Mouse (Mus musculus) kidney, adult 18-20 months (tissue): ENCODE results near the gene Prss46.

ENCODE experiments used
- DNase-seq: peaks from one replicate; pipeline ENCODE4 v3.0.0; 2021

Prss46 gene

DNA sequence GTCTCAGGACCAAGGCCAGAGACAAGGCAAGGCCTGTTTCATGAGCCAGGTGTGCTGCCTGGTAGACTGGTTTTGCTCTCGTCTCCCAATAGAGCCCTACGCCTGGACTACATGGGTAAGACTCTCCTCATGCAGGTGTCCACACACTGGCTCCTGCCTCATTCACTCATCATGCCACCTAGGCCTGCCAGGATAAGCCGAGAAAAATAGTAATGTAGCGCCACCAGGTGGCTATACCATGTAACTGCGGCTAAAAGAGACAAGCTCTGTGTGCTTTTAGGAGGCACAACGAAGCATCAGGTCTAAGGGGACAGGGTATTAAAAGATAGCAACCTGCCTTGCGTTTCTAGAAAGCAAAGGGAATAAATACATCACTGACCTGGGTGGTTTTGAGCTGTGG, 26.7 kb downstream of the Prss46 start:
- DNase-seq: peak; percentile 66

DNA sequence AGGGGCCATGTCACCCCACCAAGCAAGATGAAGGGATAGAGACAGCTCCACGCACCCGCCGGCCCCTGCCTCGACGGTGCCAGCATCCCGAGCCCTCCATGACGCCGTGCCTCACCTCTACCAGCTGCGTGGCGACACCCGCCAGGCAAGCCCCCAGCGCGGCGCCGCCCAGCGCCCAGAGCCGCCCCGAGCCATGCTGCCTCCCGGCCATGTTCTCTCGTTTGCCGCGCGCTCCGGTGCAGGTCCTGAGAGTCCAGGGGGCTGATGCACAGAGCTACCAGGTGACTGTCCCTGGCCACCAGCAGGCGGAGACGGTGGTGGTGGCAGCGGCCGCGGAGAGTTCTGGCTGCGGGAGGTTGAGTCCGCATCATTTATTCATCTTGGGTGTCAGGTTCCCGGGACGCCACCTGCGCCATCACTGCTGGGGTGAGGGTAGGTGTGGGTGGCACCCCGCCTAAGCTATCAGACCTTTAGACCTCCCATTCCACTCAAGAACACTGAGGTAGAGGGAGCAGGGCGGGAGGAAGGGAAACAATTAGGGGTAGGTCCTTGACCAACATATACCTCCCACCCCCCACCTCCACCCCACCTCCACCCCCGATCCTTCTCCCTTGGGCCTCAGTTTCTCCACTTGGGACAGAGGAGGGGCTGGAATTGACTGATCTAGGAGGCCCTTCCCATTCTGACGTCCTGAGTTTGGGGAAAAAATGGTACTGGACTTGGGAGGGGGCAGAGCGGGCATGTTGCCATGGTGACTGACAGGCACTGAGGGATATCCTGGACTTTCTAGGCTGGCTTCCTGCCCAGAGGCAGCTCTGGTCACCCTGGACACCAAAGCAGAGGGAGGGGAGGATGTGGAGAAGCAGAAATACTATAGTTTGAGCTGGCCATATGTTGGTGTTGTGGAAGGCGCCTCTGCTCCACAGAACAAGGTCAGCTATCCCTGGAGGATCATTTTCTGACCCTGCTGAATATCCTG, 29.7 kb downstream of the Prss46 start:
- DNase-seq: peak; percentile 43

DNA sequence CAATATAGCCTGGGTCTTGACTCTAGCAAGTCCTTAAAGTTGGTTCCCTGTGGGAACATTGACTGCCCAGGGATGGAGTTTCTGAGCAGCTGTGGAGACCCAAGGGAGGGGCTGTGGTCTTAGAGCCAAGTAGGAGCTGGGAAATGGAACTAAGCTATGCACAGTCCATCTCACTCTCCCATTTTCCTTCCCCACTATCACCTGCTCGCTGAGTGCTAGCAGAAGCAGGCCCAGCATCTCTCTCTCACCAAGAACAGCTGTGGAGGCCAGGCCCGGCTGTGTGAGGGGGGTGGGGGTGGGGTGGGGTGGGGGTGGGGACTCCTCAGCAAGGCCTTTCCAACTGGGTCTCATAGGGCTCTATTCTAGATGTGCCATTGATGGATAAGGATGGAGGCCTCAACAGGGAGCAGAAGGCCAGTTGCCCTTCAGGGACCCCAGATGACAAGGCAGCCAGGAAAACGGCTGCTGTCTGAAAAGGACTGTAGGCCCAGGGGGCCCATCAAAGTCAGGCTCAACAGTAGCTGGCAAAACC, 30.4 kb downstream of the Prss46 start:
- DNase-seq: no peak

DNA sequence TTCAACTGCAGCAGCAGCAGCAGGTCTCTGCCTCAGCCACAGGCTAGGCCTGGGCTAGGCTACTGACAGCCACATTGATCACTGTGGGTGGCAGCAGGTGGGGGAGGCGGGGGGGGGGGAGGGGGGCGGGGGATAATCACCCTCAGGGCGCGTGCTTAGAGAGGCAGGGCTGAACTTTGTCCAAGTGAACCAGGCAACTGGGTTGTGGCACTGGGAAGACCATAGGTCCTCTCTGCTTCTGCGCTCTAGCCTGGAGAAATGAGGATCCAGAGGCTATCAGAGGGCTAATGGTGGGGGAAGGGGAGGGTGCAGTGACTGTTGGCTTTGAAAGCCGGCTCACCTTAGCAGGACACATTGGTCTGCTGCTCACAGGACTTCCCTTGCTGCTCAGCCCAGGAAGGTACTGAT, 31.0 kb downstream of the Prss46 start:
- DNase-seq: peak; percentile 56

DNA sequence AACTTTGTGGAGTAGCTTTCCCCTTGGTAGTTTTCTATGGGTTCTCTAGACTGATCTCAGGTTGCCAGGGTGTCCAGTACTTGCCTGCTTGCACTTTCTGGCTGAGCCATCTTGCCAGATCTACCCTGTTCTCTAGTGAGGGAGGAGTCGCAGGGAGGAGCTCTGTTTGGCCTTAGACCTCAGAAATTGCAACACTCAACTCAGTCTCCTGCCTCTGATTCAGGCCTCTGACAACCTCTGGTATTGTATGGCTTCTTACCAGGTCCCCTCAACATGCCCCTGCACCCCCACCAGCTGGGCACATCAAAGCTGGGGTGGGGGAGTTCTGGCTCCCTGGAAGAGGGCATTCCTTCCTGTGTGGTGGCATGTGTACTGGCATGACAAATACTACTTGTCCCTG, 33.0 kb downstream of the Prss46 start:
- no peak for DNase-seq

DNA sequence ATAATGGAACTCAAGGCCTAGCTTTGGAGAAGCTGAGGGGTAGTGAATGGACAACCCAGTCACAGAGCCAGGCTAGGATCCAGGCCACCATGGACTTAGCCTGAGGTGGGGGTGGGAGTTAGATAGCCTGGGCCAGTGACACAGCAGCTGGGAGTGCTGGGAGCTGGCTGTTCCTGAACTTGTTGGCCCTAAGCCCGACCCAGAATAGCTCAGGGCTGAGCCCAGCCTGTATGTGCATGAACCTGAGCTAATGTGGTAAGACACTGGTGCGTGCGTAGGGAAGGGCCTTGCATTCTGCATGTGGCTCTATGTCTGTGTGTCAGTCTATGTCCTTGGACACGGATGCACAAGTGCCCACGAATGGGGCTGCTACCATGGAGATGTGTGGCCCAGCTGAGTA, 33.6 kb downstream of the Prss46 start:
- peak; percentile 74 for DNase-seq

DNA sequence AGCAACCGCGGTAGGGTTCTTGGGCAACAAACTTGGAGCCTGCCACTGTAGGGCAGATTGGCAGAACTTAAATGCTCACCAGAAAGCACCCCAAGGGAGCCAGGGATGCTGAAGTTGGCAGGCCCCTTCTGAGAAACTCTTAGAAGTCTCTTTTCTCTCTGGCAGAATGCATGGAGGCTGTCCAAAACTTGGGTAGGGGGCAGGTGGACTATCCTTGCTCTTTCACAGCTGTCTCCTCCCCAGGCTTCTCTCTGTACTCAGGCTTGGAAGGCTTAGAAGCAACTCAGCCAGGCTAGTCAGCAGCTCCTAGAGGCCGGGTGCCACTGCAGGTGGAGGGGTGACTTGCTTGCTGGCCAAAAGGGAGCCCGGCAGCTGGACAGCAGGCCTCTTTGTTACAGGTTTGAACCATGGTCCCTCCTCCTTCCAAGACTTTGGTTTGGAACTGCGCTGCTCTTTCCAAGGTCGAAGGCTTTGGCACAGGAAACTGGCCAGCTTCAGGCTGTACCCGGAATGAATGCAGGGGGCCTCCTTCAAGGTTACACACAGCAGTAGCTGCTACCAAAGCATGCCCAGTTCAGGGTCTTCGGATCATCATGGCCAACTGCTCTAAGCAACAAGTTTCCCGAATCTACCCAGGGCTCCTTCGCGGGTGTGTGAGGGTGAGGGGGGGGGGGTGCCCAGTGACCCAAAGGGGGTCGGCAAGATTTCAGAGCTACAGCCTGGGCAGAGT, 35.0 kb downstream of the Prss46 start, which contains the start of gene Als2cl:
Gene Als2cl (plus strand): TSS at position 680 of the 730 bp plus-strand sequence.
- DNase-seq: peak; percentile 76

DNA sequence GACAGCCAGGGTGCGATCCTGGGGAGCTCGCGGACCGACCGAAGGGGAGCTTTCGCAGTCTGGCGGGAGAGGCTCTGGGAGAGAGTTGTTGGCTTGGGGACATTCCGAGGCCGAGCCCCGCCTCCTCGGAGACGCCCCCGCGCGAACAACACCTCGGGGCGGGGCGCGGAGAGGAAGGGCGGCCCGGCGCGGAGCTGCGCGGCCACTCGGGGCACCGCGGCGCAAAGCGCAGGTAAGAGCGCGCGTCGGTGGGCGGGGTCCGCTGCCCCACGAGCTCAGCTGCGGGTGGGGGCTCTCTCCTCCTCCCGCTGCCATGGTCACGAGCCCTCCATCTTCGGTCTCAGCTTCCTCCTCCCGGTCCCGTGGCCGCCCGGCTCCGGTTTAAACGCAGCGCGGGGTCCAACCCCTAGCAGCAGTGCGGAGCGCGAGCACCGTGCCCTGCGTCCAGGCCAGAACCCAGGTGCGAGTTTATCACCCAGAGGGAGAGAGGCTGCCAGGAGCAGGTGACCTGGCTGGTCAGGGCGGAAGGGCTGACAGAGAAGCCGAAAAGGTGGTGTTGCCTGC, 35.8 kb downstream of the Prss46 start, which contains the start of gene Tmie:
Gene Tmie (minus strand): TSS at position 116 of the 564 bp plus-strand sequence.
- peak; percentile 92 for DNase-seq

DNA sequence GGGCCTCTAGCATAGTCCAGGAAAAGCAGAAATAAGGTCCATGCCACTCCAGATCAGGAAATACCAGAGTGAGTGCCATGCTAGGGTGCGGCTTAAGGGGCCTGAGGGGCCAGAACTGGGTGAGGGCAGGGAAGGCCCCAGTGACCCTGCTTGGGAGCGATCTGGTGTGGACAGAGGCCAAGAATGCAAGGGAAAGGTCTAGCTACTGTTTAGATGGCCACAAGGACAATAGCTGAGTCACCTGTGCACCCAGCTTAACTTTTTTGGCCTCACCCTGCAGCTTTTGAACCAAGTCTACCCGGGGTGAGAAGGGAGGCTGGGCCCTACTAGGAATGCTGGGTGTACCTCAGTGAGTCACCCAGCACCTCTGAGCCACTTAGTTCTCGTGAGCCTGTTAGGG, 36.5 kb downstream of the Prss46 start:
- DNase-seq: peak; percentile 55

DNA sequence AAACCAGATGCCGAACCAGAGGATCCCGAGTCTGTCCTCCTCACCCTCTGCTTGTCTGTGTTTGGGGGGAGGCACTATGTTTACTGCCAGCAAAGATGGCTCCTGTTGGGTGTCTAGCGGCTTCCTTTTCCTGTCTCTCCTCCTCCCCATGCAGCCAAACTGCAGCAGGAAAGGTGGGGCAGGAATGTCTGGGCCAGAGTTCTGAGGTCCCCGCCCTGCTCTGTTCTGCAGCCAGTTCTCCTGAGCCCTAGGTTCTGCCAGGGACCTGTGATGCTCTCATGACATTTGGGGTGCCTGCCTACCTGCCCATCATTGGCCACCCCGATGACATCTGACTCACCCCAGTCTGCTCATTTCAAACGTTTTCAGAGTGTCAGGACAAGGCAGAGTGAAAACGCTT, 37.6 kb downstream of the Prss46 start:
- peak; percentile 50 for DNase-seq

DNA sequence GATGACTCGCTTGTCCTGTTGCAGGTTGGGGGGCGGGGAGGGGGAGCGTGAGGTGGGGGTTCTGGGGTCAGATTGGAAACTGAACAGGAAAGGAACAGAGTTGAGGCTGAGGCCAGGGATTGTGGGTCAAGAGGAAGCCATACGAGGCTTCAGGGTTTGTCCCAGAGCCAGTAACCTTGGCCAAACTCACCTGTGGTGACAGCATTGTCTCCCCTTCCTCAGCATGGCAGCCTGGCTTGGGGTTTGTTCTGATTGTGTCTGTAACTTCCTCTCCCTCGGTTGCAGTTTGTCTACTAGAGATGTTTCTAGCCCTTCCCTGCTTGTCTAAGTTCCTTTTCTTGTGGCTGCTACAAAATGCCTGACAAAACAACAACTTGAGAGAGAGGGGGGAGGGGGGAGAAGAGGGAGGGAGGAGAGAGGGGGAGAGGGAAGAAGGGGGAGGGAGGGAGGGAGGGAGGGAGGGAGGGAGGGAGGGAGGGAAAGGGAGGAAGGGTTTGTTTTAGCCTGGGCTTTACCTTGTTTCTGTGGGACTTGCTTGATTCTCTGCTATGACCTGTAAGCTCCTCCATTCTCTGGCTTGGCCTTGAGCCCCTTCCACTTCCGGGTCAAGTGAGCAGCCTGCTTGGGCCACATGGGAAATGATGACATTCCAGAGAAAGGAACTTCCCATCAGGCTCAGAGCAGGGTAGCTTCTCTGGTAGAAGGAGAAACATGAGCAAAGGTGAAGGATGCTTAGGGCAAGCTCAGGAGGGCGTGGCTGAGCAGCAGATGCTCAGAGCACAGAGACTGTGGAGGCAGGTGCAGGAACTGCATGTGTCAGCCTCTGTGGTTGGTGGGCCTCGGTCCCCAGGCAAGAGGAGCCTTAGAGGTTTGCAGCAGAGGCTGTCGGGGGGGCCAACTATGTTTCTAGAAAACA, 43.3 kb downstream of the Prss46 start:
- DNase-seq: no peak

DNA sequence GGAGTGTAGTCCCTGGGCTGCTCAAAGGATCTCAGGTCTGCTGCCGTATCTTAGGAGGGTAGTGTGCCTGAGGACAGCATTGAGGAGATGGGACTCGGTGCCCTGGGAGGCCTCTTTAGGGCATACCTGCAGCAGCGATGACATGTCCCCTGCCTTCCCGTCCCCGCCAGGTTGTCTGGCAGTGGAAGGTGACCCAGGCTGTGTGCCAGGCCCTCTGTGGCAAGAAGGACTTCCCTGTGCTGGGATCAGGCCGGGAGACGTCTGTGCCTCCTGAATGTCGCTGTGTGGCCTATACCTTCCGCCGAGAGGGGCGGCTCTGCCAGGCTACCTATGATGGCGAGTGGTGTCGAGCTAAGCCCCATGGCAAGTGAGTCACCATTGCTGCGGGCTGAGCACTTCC, 44.6 kb downstream of the Prss46 start:
- DNase-seq: no peak

DNA sequence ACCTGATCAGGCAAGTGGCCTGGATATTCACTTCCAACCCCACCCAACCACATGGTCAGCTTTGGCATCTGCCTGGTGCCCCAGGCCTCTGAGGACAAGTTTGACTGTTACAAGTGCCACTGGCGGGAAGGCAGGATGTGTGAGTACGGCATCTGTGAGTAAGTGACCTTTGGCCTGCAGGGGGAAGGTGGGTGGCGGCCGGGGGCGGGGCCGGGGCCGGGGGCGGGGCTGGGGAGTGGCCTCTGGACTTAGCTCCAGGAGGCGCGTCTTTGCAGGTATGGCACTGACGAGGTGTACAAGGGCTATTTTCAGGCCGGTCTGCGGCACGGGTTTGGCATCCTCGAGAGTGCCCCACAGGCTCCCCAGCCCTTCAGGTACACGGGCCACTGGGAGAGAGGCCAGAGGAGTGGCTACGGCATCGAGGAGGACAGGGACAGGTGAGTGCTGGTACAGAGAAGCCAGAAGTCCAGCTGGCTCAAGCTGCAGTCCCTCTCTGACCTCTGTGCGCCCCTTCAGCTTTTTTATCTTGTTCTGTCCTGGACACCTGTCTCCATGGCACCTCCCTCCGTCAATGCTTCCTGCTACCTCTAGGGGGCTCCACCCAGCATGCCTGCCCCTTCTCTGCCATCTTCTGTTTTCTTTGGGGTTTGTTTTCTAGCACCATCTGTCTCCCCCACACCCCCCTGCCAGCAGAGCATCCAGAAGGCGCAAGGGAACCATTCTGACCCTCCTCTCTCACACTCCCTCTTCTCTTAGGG, 45.9 kb downstream of the Prss46 start:
- DNase-seq: peak; percentile 47

DNA sequence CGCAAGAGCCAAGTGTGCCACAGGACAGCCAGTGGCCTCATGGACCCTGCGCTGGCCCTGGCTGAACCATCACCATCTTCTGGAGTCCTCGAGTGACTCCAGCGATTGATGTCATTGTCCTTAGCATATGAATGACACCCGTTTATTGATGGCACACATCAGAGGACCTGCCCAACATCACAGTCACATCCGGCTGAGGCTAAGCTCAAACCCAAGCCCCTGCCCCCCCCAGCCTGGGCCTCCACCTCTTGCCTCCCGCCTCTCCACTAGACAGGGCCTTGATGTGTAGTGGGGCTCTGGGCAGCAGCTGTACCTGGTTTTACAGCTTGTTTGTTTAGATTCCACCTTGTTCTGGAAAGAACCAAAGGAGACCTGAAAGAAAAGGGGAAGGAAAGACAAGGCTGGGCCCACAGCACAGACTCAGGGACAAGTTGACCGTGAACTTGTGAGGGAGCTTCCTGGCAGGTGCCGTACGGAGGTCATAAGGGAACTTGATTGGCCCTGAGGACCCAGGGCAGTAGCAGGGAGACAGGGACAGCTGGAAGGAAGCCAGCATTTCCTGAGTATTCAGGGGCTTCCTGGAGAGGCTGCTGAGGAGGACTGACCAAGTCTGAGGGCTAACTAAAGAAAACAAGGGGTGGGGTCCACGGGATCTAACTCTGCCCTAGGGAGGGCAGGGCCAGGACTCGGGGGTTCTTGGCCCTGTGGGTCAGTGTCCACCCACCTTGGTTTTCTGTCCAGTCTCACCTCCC, 46.9 kb downstream of the Prss46 start:
- no peak for DNase-seq

DNA sequence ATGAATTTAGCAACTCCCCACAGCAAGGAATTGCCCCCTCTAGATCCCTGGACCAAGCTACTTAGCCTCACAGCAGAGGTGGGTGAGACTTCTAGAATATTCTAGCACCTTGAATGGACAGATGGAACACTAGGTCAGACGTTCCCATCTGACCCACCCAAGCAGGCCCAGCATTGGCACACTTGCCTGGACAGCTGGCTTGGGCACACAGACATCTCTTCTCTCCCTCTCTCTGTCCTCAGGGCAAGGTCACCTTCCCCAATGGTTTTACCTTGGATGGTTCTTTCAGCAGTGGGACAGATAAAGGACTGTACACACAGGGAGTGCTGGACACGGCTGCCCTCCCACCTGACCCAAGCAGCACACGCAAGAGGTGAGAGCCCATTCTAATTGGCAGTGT, 48.2 kb downstream of the Prss46 start:
- no peak for DNase-seq

DNA sequence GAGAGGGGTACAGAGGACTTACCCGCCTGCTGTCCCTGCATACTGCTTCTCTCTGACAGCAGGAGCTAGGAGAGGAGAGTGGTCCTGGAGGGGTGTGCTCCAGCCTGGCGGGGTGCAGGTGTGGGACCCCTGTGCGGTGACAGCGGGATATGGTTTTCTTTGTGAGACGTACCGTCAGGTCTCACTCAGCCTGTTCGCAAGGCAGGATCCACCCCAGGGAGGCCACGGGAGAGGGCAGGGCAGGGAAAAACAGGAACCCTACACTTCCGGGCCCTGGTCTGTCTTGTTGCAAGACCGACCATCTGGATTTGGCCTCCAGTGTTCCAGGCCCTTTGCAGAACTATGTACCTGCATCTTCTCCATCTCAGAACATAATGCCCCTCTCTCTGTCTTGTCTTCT, 49.1 kb downstream of the Prss46 start:
- DNase-seq: no peak

DNA sequence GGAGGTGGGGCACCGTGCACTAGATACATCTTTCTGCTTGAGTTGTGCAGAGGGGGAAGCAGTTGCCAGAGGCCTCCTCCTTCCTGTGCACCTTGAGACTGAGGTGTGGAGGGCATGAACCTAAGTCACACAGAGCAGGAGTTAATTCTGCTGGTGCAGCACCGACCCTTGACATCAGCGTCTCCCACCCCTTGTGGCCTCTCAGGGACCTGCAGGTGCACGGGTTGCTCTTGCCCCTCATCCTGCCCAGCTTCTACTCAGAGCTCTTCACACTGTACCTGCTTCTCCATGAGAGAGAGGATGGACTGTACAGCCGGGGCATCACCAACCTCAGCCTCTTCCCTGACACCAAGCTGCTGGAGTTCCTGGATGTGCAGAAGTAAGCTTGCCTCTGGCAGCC, 51.2 kb downstream of the Prss46 start:
- DNase-seq: no peak

DNA sequence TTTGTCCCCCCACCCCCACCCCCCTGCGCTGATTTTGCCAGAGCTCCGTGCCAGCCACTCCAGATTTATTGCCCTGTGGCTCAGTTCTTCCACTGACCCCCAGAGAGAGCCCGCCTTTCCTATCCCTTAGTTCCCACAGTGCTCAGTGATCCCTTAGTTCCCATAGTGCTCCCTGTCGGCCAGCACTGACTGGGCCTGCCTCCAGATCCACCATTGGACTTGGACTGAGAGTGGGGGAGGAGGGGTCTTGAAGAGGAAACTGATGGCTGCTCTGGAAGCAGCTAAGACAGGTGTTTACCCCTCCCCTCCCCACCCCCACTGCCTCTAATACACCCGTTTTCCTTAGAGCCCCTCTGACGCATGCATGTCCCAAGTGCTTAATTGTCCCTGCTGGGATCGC, 51.7 kb downstream of the Prss46 start:
- DNase-seq: no peak

DNA sequence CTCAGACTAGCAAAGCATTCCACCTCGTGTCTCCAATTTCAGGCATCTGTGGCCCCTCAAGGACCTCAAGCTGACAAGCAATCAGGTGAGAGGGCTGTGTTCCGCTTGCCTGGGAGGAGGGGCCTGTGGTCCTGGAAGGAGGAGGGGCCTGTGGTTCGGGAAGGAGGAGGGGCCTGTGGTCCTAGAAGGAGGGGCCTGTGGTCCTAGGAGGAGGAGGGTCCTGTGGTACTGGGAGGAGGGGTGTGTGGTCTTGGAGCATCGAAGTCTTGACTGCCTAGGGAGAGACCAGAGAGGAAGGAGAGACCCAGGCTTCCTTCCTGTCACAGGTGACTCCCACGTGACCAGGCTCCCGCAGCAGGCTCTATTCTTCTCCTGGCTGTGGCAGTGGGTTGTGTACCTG, 52.3 kb downstream of the Prss46 start:
- no peak for DNase-seq

DNA sequence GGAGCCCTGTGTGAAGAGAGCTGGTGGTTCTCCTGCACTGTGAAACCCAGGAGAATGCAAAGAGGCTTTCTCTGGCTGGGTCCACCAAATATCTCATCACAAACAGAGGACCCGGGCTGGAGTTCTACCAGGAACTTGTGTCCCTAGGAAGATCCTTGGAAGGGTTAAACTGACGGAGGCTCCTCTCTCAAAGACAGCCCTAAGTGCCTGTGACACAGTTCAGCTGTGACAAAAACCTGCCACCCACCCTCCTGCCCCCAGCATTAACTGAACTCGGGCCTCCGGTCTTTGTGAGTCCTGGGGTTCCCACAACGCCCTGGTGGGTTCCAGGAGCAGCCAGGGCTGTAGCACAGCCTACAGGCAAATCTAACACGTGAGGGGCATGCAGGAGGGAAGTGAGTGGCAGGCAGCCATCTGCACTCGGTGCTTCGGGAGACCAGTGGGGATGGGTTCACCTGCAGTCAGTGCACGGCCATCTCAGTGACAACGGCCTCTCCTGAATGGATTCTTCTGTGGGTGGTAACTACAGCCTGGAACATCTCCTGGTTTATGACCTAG, 55.2 kb downstream of the Prss46 start:
- no peak for DNase-seq
